Mouse (Mus musculus): ENCODE data around the gene Olfr799. TPM values are rescaled to one million over a fixed set of nuclear protein-coding genes. Genes with fewer than 3 reads are reported as not detected.
A peak's percentile ranks its signal among the peaks of the same experiment; 100 is the strongest.

The Olfr799 gene
- not detected in 2 replicates for polyA plus RNA-seq (2015; fragmentation: Nextera tagmentation; extraction: Ambion mirVana)

GRCm38 (mm10) chr10:129637184-129637583, at the start of gene Olfr799:
Gene Olfr799 (plus strand): TSS chr10:129637484.
- Histone ChIP-seq H3K4me2 (ENCODE audit: low read depth, low read length) (no peak within 1 kb of the TSS), H3K4me3 (ENCODE audit: low read length) (no peak within 1 kb of the TSS), H3K27me3 (ENCODE audit: control insufficient read depth, insufficient read depth, low read length) (no peaks in the 10 kb centered on the region), H3K9ac (ENCODE audit: low read length) (no peak within 1 kb of the TSS), H3K4me1 (ENCODE audit: control insufficient read depth, insufficient read depth, low read length) (no peaks in the 10 kb centered on the region), H3K9me3 (replicated peaks; ENCODE audit: control insufficient read depth, low read length) (no peaks in the 10 kb centered on the region), H3K27ac (ENCODE audit: low read length) (no peak within 1 kb of the TSS), H3K36me3 (ENCODE audit: control insufficient read depth, insufficient read depth) (no peaks in the 10 kb centered on the region)
- no peak for ATAC-seq (replicated peaks; ENCODE audit: extremely low read depth, insufficient read depth, low FRiP score)
- 16% methylated on average over 1 of the region's 1 CpGs for WGBS

- Histone ChIP-seq H3K4me3 (ENCODE audit: low read length) (no peak within 1 kb of the TSS), H3K9ac (ENCODE audit: low read length) (no peak within 1 kb of the TSS), H3K9me3 (replicated peaks; ENCODE audit: control insufficient read depth, low read length) (no peaks in the 10 kb centered on the region), H3K27me3 (ENCODE audit: control insufficient read depth, insufficient read depth, low read length) (no peaks in the 10 kb centered on the region), H3K4me2 (ENCODE audit: low read depth, low read length) (no peak within 1 kb of the TSS), H3K36me3 (ENCODE audit: control insufficient read depth, insufficient read depth) (no peaks in the 10 kb centered on the region), H3K4me1 (ENCODE audit: control insufficient read depth, insufficient read depth, low read length) (no peaks in the 10 kb centered on the region), H3K27ac (ENCODE audit: low read length) (no peak within 1 kb of the TSS)
- ATAC-seq (replicated peaks; ENCODE audit: extremely low read depth, insufficient read depth, low FRiP score): no peak
- WGBS: 96% methylated on average over 1 of the region's 1 CpGs
These were observed 24.8 kb upstream of the Olfr799 start, which contains the start of gene Olfr796 for GRCm38 (mm10) chr10:129612470-129612869. Gene Olfr796 (minus strand): TSS chr10:129612570.

GRCm38 (mm10) chr10:129621724-129622123, 15.6 kb upstream of the Olfr799 start:
- Histone ChIP-seq H3K4me1 (ENCODE audit: control insufficient read depth, insufficient read depth, low read length) (no peaks in the 10 kb centered on the region), H3K9ac (ENCODE audit: low read length) (no peak overlapping the region), H3K9me3 (replicated peaks; ENCODE audit: control insufficient read depth, low read length) (no peaks in the 10 kb centered on the region), H3K4me3 (ENCODE audit: low read length) (no peak overlapping the region), H3K4me2 (ENCODE audit: low read depth, low read length) (no peak overlapping the region), H3K27ac (ENCODE audit: low read length) (no peak overlapping the region), H3K36me3 (ENCODE audit: control insufficient read depth, insufficient read depth) (no peaks in the 10 kb centered on the region), H3K27me3 (ENCODE audit: control insufficient read depth, insufficient read depth, low read length) (no peaks in the 10 kb centered on the region)
- WGBS: 19% methylated on average over 1 of the region's 1 CpGs
- peak; percentile 55; the same call in 1 of the 2 replicates for ATAC-seq (replicated peaks; ENCODE audit: extremely low read depth, insufficient read depth, low FRiP score)

GRCm38 (mm10) chr10:129623251-129623650, 14.0 kb upstream of the Olfr799 start:
- Histone ChIP-seq H3K4me2 (ENCODE audit: low read depth, low read length) (no peak overlapping the region), H3K27me3 (ENCODE audit: control insufficient read depth, insufficient read depth, low read length) (no peaks in the 10 kb centered on the region), H3K9me3 (replicated peaks; ENCODE audit: control insufficient read depth, low read length) (no peaks in the 10 kb centered on the region), H3K9ac (ENCODE audit: low read length) (no peak overlapping the region), H3K36me3 (ENCODE audit: control insufficient read depth, insufficient read depth) (no peaks in the 10 kb centered on the region), H3K27ac (ENCODE audit: low read length) (no peak overlapping the region), H3K4me3 (ENCODE audit: low read length) (no peak overlapping the region), H3K4me1 (ENCODE audit: control insufficient read depth, insufficient read depth, low read length) (no peaks in the 10 kb centered on the region)
- no peak for ATAC-seq (replicated peaks; ENCODE audit: extremely low read depth, insufficient read depth, low FRiP score)

- 61% methylated on average over 1 of the region's 1 CpGs for WGBS
- H3K27ac ChIP-seq (ENCODE audit: low read length): no peak within 1 kb of the TSS
- H3K4me1 ChIP-seq (ENCODE audit: control insufficient read depth, insufficient read depth, low read length): no peaks in the 10 kb centered on the region
- no peaks in the 10 kb centered on the region for H3K9me3 ChIP-seq (replicated peaks; ENCODE audit: control insufficient read depth, low read length)
- no peak within 1 kb of the TSS for H3K9ac ChIP-seq (ENCODE audit: low read length)
- ATAC-seq (replicated peaks; ENCODE audit: extremely low read depth, insufficient read depth, low FRiP score): no peak
- H3K4me3 ChIP-seq (ENCODE audit: low read length): no peak within 1 kb of the TSS
- H3K27me3 ChIP-seq (ENCODE audit: control insufficient read depth, insufficient read depth, low read length): no peaks in the 10 kb centered on the region
- H3K4me2 ChIP-seq (ENCODE audit: low read depth, low read length): no peak within 1 kb of the TSS
- no peaks in the 10 kb centered on the region for H3K36me3 ChIP-seq (ENCODE audit: control insufficient read depth, insufficient read depth)
These were observed 9.4 kb upstream of the Olfr799 start, which contains the start of gene Olfr798 for GRCm38 (mm10) chr10:129627834-129628233. Gene Olfr798 (minus strand): TSS chr10:129627934.

GRCm38 (mm10) chr10:129651763-129652162, 14.5 kb downstream of the Olfr799 start:
- Histone ChIP-seq H3K36me3 (ENCODE audit: control insufficient read depth, insufficient read depth) (no peaks in the 10 kb centered on the region), H3K4me1 (ENCODE audit: control insufficient read depth, insufficient read depth, low read length) (no peaks in the 10 kb centered on the region), H3K4me2 (ENCODE audit: low read depth, low read length) (no peak overlapping the region), H3K27ac (ENCODE audit: low read length) (no peak overlapping the region), H3K27me3 (ENCODE audit: control insufficient read depth, insufficient read depth, low read length) (no peaks in the 10 kb centered on the region), H3K9ac (ENCODE audit: low read length) (no peak overlapping the region), H3K9me3 (replicated peaks; ENCODE audit: control insufficient read depth, low read length) (no peaks in the 10 kb centered on the region), H3K4me3 (ENCODE audit: low read length) (no peak overlapping the region)
- WGBS: 64% methylated on average over 1 of the region's 1 CpGs
- ATAC-seq (replicated peaks; ENCODE audit: extremely low read depth, insufficient read depth, low FRiP score): no peak

GRCm38 (mm10) chr10:129657394-129657793, 20.1 kb downstream of the Olfr799 start, which contains the start of gene Olfr800:
Gene Olfr800 (plus strand): TSS chr10:129657694.
- H3K4me2 ChIP-seq (ENCODE audit: low read depth, low read length): no peak within 1 kb of the TSS
- no peaks in the 10 kb centered on the region for H3K36me3 ChIP-seq (ENCODE audit: control insufficient read depth, insufficient read depth)

GRCm38 (mm10) chr10:129673765-129674164, 36.5 kb downstream of the Olfr799 start, which contains the start of gene Olfr801:
Gene Olfr801 (minus strand): TSS chr10:129673865.
- H3K27me3 ChIP-seq (ENCODE audit: control insufficient read depth, insufficient read depth, low read length): no peaks in the 10 kb centered on the region
- ATAC-seq (replicated peaks; ENCODE audit: extremely low read depth, insufficient read depth, low FRiP score): no peak
- H3K36me3 ChIP-seq (ENCODE audit: control insufficient read depth, insufficient read depth): no peaks in the 10 kb centered on the region
- H3K9me3 ChIP-seq (replicated peaks; ENCODE audit: control insufficient read depth, low read length): no peaks in the 10 kb centered on the region
- no peak within 1 kb of the TSS for H3K9ac ChIP-seq (ENCODE audit: low read length)
- H3K4me1 ChIP-seq (ENCODE audit: control insufficient read depth, insufficient read depth, low read length): no peaks in the 10 kb centered on the region
- H3K4me3 ChIP-seq (ENCODE audit: low read length): no peak within 1 kb of the TSS
- WGBS: 62% methylated on average over 1 of the region's 1 CpGs
- H3K4me2 ChIP-seq (ENCODE audit: low read depth, low read length): no peak within 1 kb of the TSS
- no peak within 1 kb of the TSS for H3K27ac ChIP-seq (ENCODE audit: low read length)

More at GRCm38 (mm10) chr10:129657394-129657793, 20.1 kb downstream of the Olfr799 start, which contains the start of gene Olfr800:
- Histone ChIP-seq H3K4me3 (ENCODE audit: low read length) (no peak within 1 kb of the TSS), H3K9me3 (replicated peaks; ENCODE audit: control insufficient read depth, low read length) (no peaks in the 10 kb centered on the region), H3K9ac (ENCODE audit: low read length) (no peak within 1 kb of the TSS), H3K4me1 (ENCODE audit: control insufficient read depth, insufficient read depth, low read length) (no peaks in the 10 kb centered on the region), H3K27me3 (ENCODE audit: control insufficient read depth, insufficient read depth, low read length) (no peaks in the 10 kb centered on the region), H3K27ac (ENCODE audit: low read length) (no peak within 1 kb of the TSS)
- no peak for ATAC-seq (replicated peaks; ENCODE audit: extremely low read depth, insufficient read depth, low FRiP score)

GRCm38 (mm10) chr10:129688069-129688468, 50.8 kb downstream of the Olfr799 start, which contains the start of gene Olfr802:
Gene Olfr802 (minus strand): TSS chr10:129688169.
- no peak for ATAC-seq (replicated peaks; ENCODE audit: extremely low read depth, insufficient read depth, low FRiP score)
- H3K4me1 ChIP-seq (ENCODE audit: control insufficient read depth, insufficient read depth, low read length): no peaks in the 10 kb centered on the region
- no peak within 1 kb of the TSS for H3K9ac ChIP-seq (ENCODE audit: low read length)
- H3K9me3 ChIP-seq (replicated peaks; ENCODE audit: control insufficient read depth, low read length): no peaks in the 10 kb centered on the region
- no peaks in the 10 kb centered on the region for H3K36me3 ChIP-seq (ENCODE audit: control insufficient read depth, insufficient read depth)
- 50% methylated on average over 1 of the region's 1 CpGs for WGBS
- no peak within 1 kb of the TSS for H3K4me3 ChIP-seq (ENCODE audit: low read length)
- H3K27ac ChIP-seq (ENCODE audit: low read length): no peak within 1 kb of the TSS
- H3K27me3 ChIP-seq (ENCODE audit: control insufficient read depth, insufficient read depth, low read length): no peaks in the 10 kb centered on the region
- no peak within 1 kb of the TSS for H3K4me2 ChIP-seq (ENCODE audit: low read depth, low read length)

Data from heart, embryonic 16.5 days (tissue).